Mouse (Mus musculus) olfactory bulb, adult 2 months (tissue): Measurements from ENCODE around the gene Efcab12. TPM values are rescaled to one million over a fixed set of nuclear protein-coding genes. Genes with fewer than 3 reads are reported as not detected.

Source experiments
- H3K27ac ChIP-seq: fragments of 200-500 bp; 2 replicates; pipeline ENCODE4 v1.5.1; 2012; ENCODE audit warnings: low read depth, low read length; ENCODE audit not compliant: insufficient read depth
- H3K4me1 ChIP-seq: fragments of 200-500 bp; 2 replicates; pipeline ENCODE4 v1.6.1; 2012; ENCODE audit warnings: low read length; ENCODE audit not compliant: control insufficient read depth, insufficient read depth
- H3K4me3 ChIP-seq: fragments of 200-500 bp; 2 replicates; pipeline ENCODE4 v1.5.1; 2012; ENCODE audit warnings: mild to moderate bottlenecking, low read depth, low read length, moderate library complexity; ENCODE audit not compliant: insufficient read depth
- CTCF ChIP-seq: fragments of 200-500 bp; IDR thresholded peaks from 2 replicates; pipeline ENCODE4 v1.5.1; 2012; ENCODE audit warnings: low read depth, mild to moderate bottlenecking, low read length, moderate library complexity; ENCODE audit not compliant: insufficient read depth
- POLR2A ChIP-seq: fragments of 200-500 bp; IDR thresholded peaks from 2 replicates; pipeline ENCODE4 v1.6.1; 2012; ENCODE audit warnings: mild to moderate bottlenecking, low read depth, low read length, moderate library complexity; ENCODE audit not compliant: insufficient read depth
- WGBS: fragments of 180-500 bp; shearing (Covaris S2); methylation state at CpG from one replicate; pipeline ENCODE4 v1.1.7; 2018; 5-methylcytosine and 5-hydroxymethylcytosine counted together
- polyA plus RNA-seq: library from polyadenylated mRNA; stranded (reverse); fragments of >200 nt; gene quantifications from 2 replicates; pipeline ENCODE4 v1.2.4, GENCODE M21; 2012; ENCODE audit warnings: low replicate concordance; ENCODE audit not compliant: missing spikeins, insufficient read depth, insufficient read length

Gene Efcab12
- polyA plus RNA-seq, 1 experiment, result not detected

DNA sequence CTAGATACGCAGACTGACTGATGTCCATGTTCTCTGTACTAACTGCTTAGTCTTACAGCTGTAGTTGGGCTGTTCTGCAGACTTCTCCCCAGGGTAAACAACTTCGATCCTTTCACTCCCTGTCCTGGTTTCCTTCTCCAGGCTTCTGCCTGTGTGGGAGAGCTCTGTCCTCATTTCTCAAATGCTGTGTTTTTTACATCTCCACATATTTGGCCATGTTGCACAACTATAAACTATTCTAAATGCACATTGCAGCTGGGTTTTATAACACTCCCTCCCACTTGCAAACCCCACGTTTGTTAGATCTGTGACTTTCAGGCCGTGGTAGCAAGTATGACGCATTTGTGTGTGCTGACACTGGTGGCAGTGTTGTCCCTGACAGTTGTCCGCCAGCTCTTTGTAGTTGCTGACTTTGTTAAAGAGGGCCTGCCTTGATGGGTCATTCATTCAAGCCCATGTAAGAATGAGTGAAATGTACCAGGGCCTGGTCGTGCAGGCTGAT lies 25.2 kb upstream of the Efcab12 start:
- no peak for TF ChIP-seq POLR2A
- TF ChIP-seq CTCF, result no peak
- 68% methylated on average over 7 of the region's 7 CpGs for WGBS
- no peak overlapping the region for H3K27ac ChIP-seq
- H3K4me3 ChIP-seq, result no peak overlapping the region
- H3K4me1 ChIP-seq, result 0 out of 2 replicates have a peak, but pooled peaks cover 2% of the 10 kb centered on the region

DNA sequence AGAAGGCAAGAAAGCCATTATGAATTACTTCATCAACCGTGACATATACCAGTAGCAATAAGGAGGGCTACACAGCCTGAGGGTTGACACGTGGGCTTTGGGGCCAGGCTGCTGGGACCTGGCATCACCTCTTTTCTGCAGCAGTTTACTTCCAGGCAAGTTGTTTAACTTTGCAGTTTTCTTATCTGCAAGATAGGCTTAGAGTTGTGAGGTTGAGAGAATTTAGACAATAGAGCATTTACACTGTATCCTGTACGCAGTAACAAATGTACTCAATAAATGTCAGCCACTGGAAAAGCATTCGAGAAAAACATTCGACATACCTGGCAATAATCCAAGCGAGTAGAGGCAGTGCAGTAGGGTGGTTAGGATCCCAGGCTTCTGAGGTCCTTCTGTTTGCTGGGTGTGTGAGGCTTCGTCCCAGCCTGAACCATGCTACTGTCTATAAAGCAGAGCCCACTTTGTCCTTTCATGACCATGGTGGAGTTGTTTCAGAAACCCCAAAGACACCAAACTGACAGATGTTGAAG lies 21.9 kb upstream of the Efcab12 start:
- Histone ChIP-seq H3K27ac (no peak overlapping the region), H3K4me1 (0 out of 2 replicates have a peak, but pooled peaks cover 2% of the 10 kb centered on the region), H3K4me3 (no peak overlapping the region)
- TF ChIP-seq CTCF (no peak), POLR2A (no peak)
- WGBS, result 56% methylated on average over 7 of the region's 7 CpGs

DNA sequence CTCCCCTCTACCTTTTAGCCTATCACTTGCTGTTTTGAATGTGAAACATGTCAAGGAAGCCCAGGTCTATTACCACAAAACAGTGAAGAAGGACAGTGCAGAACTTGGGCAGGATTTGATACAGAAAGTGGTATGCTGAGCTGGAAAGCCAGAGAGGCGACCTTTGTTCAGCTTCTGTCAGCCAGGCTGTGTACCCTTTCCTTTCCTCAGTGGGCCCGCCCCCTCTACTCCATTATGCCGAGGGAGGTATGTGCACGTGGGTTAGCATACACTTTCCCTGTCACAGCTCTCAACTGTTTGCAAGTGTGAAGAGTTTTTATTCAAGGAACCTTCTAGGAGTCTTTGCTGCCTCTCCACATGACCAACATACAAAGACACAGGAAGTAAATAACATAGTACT lies 21.0 kb upstream of the Efcab12 start:
- Histone ChIP-seq H3K27ac (no peak overlapping the region), H3K4me1 (0 out of 2 replicates have a peak, but pooled peaks cover 2% of the 10 kb centered on the region), H3K4me3 (no peak overlapping the region)
- WGBS, result 44% methylated on average over 4 of the region's 4 CpGs
- no peak for TF ChIP-seq CTCF
- TF ChIP-seq POLR2A, result no peak

DNA sequence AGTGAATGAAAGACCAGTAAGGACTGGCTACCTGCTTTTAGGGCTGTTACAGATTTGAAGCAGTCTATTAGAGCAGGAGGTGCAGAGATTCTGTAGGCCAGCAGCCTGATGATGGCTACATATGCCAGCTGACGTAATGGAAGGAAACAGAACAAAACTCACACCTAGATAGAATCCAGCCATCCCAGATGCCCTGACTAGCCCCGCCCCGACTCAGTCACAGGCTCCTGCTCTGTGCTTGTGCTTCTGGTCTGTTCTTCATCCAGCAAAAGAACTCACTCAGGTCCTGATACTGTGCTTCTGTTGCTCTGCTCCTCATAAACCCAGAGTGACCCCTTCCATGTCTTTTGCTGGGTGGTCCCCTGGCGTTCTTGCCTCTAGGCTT lies 18.1 kb upstream of the Efcab12 start:
- WGBS, result 72% methylated on average over 4 of the region's 4 CpGs
- H3K27ac ChIP-seq, result no peak overlapping the region
- H3K4me3 ChIP-seq, result no peak overlapping the region
- H3K4me1 ChIP-seq, result peaks cover 8% of the 10 kb centered on the region; the same call in 1 of the 2 replicates
- no peak for TF ChIP-seq CTCF
- no peak for TF ChIP-seq POLR2A

DNA sequence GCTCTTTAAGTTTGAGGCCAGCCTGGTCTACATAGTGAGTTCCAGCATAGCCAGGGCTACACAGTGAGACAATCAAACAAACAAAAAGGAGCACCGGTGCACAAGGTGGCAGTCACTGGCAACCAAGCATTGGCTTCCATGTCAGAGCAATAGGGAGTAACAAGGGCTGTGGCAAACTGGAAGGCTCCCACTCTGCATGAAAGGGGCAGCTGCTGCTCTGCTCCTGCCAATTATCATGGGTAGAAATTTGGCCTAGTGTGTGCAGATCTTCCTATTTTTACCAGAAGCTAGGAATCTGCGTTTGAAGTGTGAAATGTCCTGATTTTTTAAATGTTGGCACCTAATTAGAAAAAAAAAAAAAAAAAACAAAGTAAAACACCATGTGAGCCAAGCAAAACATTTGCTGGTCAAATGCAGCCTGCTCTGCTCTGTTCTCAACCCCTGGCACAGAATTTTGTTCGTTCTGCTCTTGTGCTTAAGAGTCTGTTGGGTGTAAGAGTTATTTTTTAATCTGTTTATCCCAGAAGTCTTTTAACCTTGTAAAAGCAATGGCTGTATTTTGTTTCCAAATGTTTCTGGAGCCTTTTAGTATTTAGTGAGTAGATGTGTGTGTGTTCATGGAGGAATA lies 17.6 kb upstream of the Efcab12 start:
- Histone ChIP-seq H3K27ac (no peak overlapping the region), H3K4me1 (peaks cover 8% of the 10 kb centered on the region; the same call in 1 of the 2 replicates), H3K4me3 (no peak overlapping the region)
- no peak for TF ChIP-seq POLR2A
- TF ChIP-seq CTCF, result no peak
- 26% methylated on average over 3 of the region's 3 CpGs for WGBS

DNA sequence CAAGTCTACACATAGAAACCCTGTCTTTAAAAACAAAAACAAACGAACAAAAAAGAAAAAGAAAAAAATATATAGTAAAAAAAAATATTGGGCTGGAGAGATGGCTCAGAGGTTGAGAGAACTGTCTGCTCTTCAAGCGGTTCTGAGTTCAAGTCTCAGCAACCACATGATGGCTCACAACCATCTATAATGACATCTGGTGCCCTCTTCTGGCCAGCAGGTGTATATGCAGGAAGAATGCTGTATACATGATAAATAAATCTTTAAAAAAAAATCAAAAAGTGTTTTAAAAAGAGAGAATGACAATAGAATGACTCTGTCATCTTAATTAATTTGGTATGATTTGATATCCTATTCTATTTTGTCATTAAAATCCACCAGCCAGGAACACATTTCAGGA lies 16.2 kb upstream of the Efcab12 start:
- Histone ChIP-seq H3K4me1 (peaks cover 8% of the 10 kb centered on the region; the same call in 1 of the 2 replicates), H3K4me3 (no peak overlapping the region), H3K27ac (no peak overlapping the region)
- WGBS, result 54% methylated on average over 2 of the region's 2 CpGs
- TF ChIP-seq POLR2A, result no peak
- no peak for TF ChIP-seq CTCF

DNA sequence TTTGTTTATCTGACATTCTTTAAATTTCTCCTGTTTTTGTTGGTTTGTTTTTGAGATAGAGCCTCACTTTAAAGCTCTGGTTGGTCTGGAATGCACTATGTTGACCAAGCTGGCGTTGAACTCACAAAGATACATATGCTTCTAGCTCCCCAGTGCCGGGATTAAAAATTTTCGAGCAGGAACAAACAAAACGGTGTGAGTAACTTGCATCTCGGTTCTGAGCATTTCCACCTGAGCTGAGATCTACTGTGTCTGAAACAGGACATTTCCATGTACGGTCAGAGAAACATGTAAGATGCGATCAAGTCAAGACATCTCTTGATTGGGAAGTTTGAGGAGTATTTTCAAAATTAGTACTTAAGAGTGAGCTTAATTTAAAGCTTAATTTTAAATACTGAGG lies 15.8 kb upstream of the Efcab12 start:
- WGBS, result 34% methylated on average over 7 of the region's 7 CpGs
- Histone ChIP-seq H3K27ac (peak overlapping the region; percentile 81; the same call in 1 of the 2 replicates), H3K4me1 (peaks cover 5% of the 10 kb centered on the region; the same call in 1 of the 2 replicates), H3K4me3 (peak overlapping the region; percentile 89; the same call in 1 of the 2 replicates)
- no peak for TF ChIP-seq CTCF
- no peak for TF ChIP-seq POLR2A

DNA sequence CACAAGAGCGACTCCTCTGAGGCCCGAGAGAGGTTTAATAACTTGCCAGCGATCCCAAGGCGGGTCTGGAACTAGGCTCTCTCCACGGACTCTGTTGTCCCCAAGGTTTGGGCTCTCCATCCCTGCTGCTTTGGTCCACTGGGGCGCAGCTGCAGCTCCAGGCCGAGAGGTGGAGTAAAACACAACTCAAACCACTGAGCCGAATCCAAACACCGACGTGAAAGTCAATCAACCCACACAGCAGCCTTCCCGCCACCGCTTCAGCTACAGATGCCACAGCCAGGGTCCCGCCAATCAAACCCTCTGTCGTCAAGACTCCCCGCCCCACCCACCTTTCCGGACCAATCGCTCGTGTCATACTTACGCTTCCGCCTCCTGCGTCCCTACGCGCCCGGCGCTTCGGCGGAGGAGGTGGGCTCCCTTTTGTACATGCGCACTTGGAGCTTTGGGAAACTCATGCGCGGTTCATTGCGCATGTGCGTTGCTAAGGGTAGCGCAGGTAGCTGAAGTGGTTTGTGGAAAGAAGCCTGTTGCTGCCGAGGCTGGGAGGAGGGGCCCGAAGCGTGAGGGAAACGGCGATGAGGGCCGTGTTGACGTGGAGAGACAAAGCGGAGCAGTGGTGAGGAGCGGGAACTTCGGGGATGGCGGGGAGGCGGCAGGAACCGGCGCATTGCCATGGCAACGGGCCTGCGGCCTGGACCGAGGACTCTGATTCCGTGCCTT lies 15.0 kb upstream of the Efcab12 start, which contains the start of the genes Mbd4 and Ift122:
Mbd4 (minus strand) TSS at position 281 of the 723 bp plus-strand sequence.
Ift122 (plus strand) TSS at position 380 of the 723 bp plus-strand sequence.
- H3K27ac ChIP-seq, result peak within 1 kb of the TSS; percentile 81
- under 1% methylated on average over 51 of the region's 51 CpGs for WGBS

DNA sequence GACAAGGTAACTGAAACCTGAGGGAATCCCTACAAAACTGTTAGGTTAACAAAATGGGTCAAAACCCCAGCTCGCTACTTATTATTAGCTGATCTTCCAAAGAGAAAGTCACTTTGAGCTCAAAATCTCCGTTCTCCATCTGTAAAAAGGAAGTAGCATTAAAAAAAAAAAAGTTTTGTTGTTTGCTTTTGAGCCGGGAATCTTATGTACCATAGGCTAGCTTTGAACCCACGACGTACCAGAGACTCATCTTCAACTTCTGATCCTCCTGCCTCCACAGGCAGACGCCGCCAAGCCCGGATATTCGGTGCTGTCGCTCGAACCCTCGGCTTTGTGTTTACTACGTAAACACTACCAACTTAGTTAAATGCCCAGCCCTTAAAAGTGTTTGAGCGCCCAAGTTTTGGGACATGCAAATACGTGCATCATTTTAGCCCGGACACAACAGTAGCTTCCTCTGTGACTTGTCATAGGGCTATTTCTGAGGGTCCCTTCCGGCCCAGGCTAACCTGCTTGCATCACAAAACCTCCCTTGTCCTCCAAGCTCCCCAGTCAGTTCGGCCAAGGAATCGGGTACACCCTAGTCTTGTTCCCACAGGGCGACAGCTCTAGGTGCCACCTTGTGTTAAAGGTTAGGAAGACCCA lies 14.4 kb upstream of the Efcab12 start:
- WGBS, result 5% methylated on average over 20 of the region's 20 CpGs
- no peak for TF ChIP-seq POLR2A
- TF ChIP-seq CTCF, result no peak

More for the DNA sequence above, 15.0 kb upstream of the Efcab12 start, which contains the start of the genes Mbd4 and Ift122:
- peaks cover 5% of the 10 kb centered on the region; the same call in 1 of the 2 replicates for H3K4me1 ChIP-seq
- peak within 1 kb of the TSS; percentile 89 for H3K4me3 ChIP-seq
- TF ChIP-seq CTCF (no peak), POLR2A (no peak; the same call in none of the 2 replicates)

More for the DNA sequence above, 14.4 kb upstream of the Efcab12 start:
- Histone ChIP-seq H3K4me1 (peaks cover 5% of the 10 kb centered on the region; the same call in 1 of the 2 replicates), H3K27ac (peak overlapping the region; percentile 79), H3K4me3 (peak overlapping the region; percentile 86)
